Mouse (Mus musculus): ENCODE results near the gene Ms4a12.
A peak's percentile ranks its signal among the peaks of the same experiment; 100 is the strongest.
"Not testable (repeated sequence)": the region's sequence is repeated elsewhere in the genome, so short reads cannot be mapped to it uniquely, and the experiment has no call there.

Gene Ms4a12

GRCm38 (mm10) chr19:11232348-11232747 is at the start of gene Ms4a12:
Gene Ms4a12, minus strand, starts transcription at chr19:11232448.
- no peak for DNase-seq

- no peak for DNase-seq
Measured at GRCm38 (mm10) chr19:11280223-11280622, 48.0 kb upstream of the Ms4a12 start.

- DNase-seq = no peak
Measured at GRCm38 (mm10) chr19:11276431-11276830, 44.2 kb upstream of the Ms4a12 start.

- DNase-seq = no peak
Measured at GRCm38 (mm10) chr19:11266956-11267355, 34.7 kb upstream of the Ms4a12 start.

- no peak for DNase-seq
Measured at GRCm38 (mm10) chr19:11266052-11266845, 34.0 kb upstream of the Ms4a12 start, which contains the start of gene Ms4a1. Gene Ms4a1, minus strand, starts transcription at chr19:11266241.

- DNase-seq = no peak
Measured at GRCm38 (mm10) chr19:11264602-11265185, 32.4 kb upstream of the Ms4a12 start.

- DNase-seq = no peak
Measured at GRCm38 (mm10) chr19:11263549-11263948, 31.3 kb upstream of the Ms4a12 start.

- not testable (repeated sequence) for DNase-seq
Measured at GRCm38 (mm10) chr19:11262932-11263331, 30.7 kb upstream of the Ms4a12 start.

- no peak for DNase-seq
Measured at GRCm38 (mm10) chr19:11261522-11261921, 29.3 kb upstream of the Ms4a12 start.

GRCm38 (mm10) chr19:11244230-11244629 is 12.0 kb upstream of the Ms4a12 start:
- peak; percentile 14 to 23 for DNase-seq

GRCm38 (mm10) chr19:11242560-11242959 is 10.3 kb upstream of the Ms4a12 start:
- DNase-seq = no peak

GRCm38 (mm10) chr19:11235820-11236219 is 3.6 kb upstream of the Ms4a12 start:
- DNase-seq = no peak

GRCm38 (mm10) chr19:11234921-11235735 is 2.9 kb upstream of the Ms4a12 start:
- DNase-seq = no peak

GRCm38 (mm10) chr19:11234244-11234643 is 2.0 kb upstream of the Ms4a12 start:
- no peak for DNase-seq

GRCm38 (mm10) chr19:11196546-11196945 is 35.7 kb downstream of the Ms4a12 start, which contains the start of gene Ms4a13:
Gene Ms4a13, minus strand, starts transcription at chr19:11196737.
- DNase-seq = no peak

GRCm38 (mm10) chr19:11192552-11192951 is 39.7 kb downstream of the Ms4a12 start:
- no peak for DNase-seq

- DNase-seq = peak in 1 of 2 experiments; percentile 20
Measured at GRCm38 (mm10) chr19:11184121-11184520, 48.1 kb downstream of the Ms4a12 start.

- DNase-seq = no peak
Measured at GRCm38 (mm10) chr19:11177464-11177863, 54.8 kb downstream of the Ms4a12 start.

- peak; percentile 24 to 40 for DNase-seq
Measured at GRCm38 (mm10) chr19:11165172-11165571, 67.1 kb downstream of the Ms4a12 start, which contains the start of gene 1700025F22Rik. Gene 1700025F22Rik, minus strand, starts transcription at chr19:11165320.

Measured in lung, postnatal 4 days (tissue).